Mouse (Mus musculus) kidney, adult 2 months (tissue): Measurements from ENCODE around the gene Syt6.

Experiments
- CTCF ChIP-seq: fragments of 200-500 bp; conservative IDR thresholded peaks from 2 replicates; pipeline ENCODE4 v1.5.1; 2011; ENCODE audit warnings: low read depth, mild to moderate bottlenecking, control low read depth, low read length, moderate library complexity, mixed read lengths; ENCODE audit not compliant: insufficient read depth, insufficient read length
- POLR2A ChIP-seq: fragments of 200-500 bp; IDR thresholded peaks from one replicate; pipeline ENCODE4 v1.6.1; 2011; ENCODE audit warnings: low read depth, low read length, control low read depth

- TF ChIP-seq CTCF (no peak), POLR2A (no peak)
These were observed 74.7 kb downstream of the Syt6 start for GRCm38 (mm10) chr3:103649716-103650115.
